26 mouse cellular contexts compared by ENCODE assay signal in genomic region chr1:144337572-144337971, GRCm38 (mm10).
"Had no signal": no experiment of that assay in that cellular context is flagged by ENCODE, and none has a peak within 500 bp of the region (broad histone marks: within the 10 kb centered on the region; RNA-seq: fewer than 3 reads in every experiment).

No protein-coding gene starts in this region.

- H3K36me3 ChIP-seq: heart, embryonic 10.5 days; heart, embryonic 12.5 days; hindbrain, embryonic 10.5 days; hindbrain, embryonic 12.5 days; intestine, embryonic 15.5 days; limb, embryonic 13.5 days; limb, embryonic 15.5 days; liver, embryonic 12.5 days had no signal

- H3K4me2 ChIP-seq: heart, embryonic 12.5 days; hindbrain, embryonic 12.5 days; hindbrain, embryonic 14.5 days; intestine, embryonic 15.5 days; limb, embryonic 13.5 days; limb, embryonic 15.5 days; liver, embryonic 12.5 days had no signal

- H3K27ac ChIP-seq: heart, adult 2 months; heart, embryonic 10.5 days; hindbrain, embryonic 10.5 days; hindbrain, embryonic 12.5 days; hindbrain, embryonic 14.5 days; intestine, embryonic 15.5 days; kidney, postnatal 0 days; limb, embryonic 13.5 days; limb, embryonic 15.5 days; liver, embryonic 12.5 days; liver, embryonic 14.5 days had no signal

- H3K27me3 ChIP-seq: heart, embryonic 12.5 days; hindbrain, embryonic 12.5 days; intestine, embryonic 15.5 days; limb, embryonic 13.5 days; limb, embryonic 15.5 days; liver, embryonic 12.5 days had no signal

- H3K4me1 ChIP-seq: heart, embryonic 10.5 days; heart, embryonic 12.5 days; hindbrain, embryonic 10.5 days; hindbrain, embryonic 12.5 days; intestine, embryonic 15.5 days; limb, embryonic 13.5 days; limb, embryonic 15.5 days; liver, embryonic 12.5 days had no signal

- H3K9ac ChIP-seq: heart, embryonic 12.5 days; hindbrain, embryonic 12.5 days; hindbrain, embryonic 14.5 days; intestine, embryonic 15.5 days; limb, embryonic 13.5 days; limb, embryonic 15.5 days; liver, embryonic 12.5 days; liver, embryonic 14.5 days had no signal

- H3K4me3 ChIP-seq: heart, adult 2 months; heart, embryonic 10.5 days; heart, embryonic 12.5 days; hindbrain, embryonic 10.5 days; hindbrain, embryonic 12.5 days; intestine, embryonic 15.5 days; limb, embryonic 13.5 days; limb, embryonic 15.5 days; liver, embryonic 12.5 days had no signal

- H3K9me3 ChIP-seq: heart, embryonic 10.5 days; heart, embryonic 12.5 days; hindbrain, embryonic 10.5 days; hindbrain, embryonic 12.5 days; intestine, embryonic 15.5 days; limb, embryonic 13.5 days; limb, embryonic 15.5 days; liver, embryonic 12.5 days had no signal

- ATAC-seq: hindbrain, embryonic 16.5 days; intestine, embryonic 15.5 days; intestine, postnatal 0 days; liver, embryonic 12.5 days had no signal

- DNase-seq: gastrocnemius, postnatal 14 days; gastrocnemius, postnatal 36 days; heart, adult 11 months; heart, adult 2 months; heart, postnatal 10 days; heart, postnatal 4 days; kidney, adult 18-20 months; kidney, adult 8-10 months; kidney, postnatal 14 days; kidney, postnatal 36 days; layer of hippocampus, adult 9-11 months; layer of hippocampus, postnatal 36 days; lung, adult 18-20 months had no signal
